Mouse (Mus musculus) hindbrain, embryonic 12.5 days (tissue): Measurements from ENCODE around the gene Oas1g. TPM values are rescaled to one million over a fixed set of nuclear protein-coding genes. Genes with fewer than 3 reads are reported as not detected.
"Not testable (repeated sequence)": the region's sequence is repeated elsewhere in the genome, so short reads cannot be mapped to it uniquely, and the experiment has no call there.

Experiments used
- ATAC-seq: fragments of 200-750 bp; cut with Nextera tagmentation; 2 replicates; pipeline ENCODE4 v1.8.0; 2017; ENCODE audit warnings: moderate TSS enrichment; ENCODE audit not compliant: low FRiP score
- H3K27ac ChIP-seq: fragments of 300-500 bp; sonication (generic); 2 replicates; pipeline ENCODE4 v1.5.1; 2016; ENCODE audit warnings: mild to moderate bottlenecking
- H3K27me3 ChIP-seq: fragments of 300-500 bp; sonication (generic); 2 replicates; pipeline ENCODE4 v1.6.1; 2016; ENCODE audit warnings: mild to moderate bottlenecking
- H3K36me3 ChIP-seq: fragments of 300-500 bp; sonication (generic); 2 replicates; pipeline ENCODE4 v1.6.1; 2016; ENCODE audit warnings: mild to moderate bottlenecking
- H3K4me1 ChIP-seq: fragments of 300-500 bp; sonication (generic); 2 replicates; pipeline ENCODE4 v1.6.1; 2016
- H3K4me2 ChIP-seq: fragments of 300-500 bp; sonication (generic); replicated peaks from 2 replicates; pipeline ENCODE4 v1.6.1; 2016; ENCODE audit warnings: mild to moderate bottlenecking
- H3K4me3 ChIP-seq: fragments of 300-500 bp; sonication (generic); 2 replicates; pipeline ENCODE4 v1.5.1; 2016; ENCODE audit warnings: mild to moderate bottlenecking
- H3K9ac ChIP-seq: fragments of 300-500 bp; sonication (generic); 2 replicates; pipeline ENCODE4 v1.6.1; 2016; ENCODE audit warnings: mild to moderate bottlenecking, moderate library complexity
- H3K9me3 ChIP-seq: fragments of 300-500 bp; sonication (generic); replicated peaks from 2 replicates; pipeline ENCODE4 v1.6.1; 2016; ENCODE audit warnings: mild to moderate bottlenecking
- WGBS: fragments of 180-500 bp; shearing (Covaris S2); methylation state at CpG from one replicate; pipeline ENCODE4 v1.1.7; 2016; 5-methylcytosine and 5-hydroxymethylcytosine counted together
- polyA plus RNA-seq: library from polyadenylated mRNA; unstranded; fragments of >200 nt; fragmentation: Nextera tagmentation; extraction: Ambion mirVana; gene quantifications from 2 replicates; pipeline ENCODE4 v1.2.1, GENCODE M21; 2016

The Oas1g gene
- not detected in 2 replicates for polyA plus RNA-seq

DNA sequence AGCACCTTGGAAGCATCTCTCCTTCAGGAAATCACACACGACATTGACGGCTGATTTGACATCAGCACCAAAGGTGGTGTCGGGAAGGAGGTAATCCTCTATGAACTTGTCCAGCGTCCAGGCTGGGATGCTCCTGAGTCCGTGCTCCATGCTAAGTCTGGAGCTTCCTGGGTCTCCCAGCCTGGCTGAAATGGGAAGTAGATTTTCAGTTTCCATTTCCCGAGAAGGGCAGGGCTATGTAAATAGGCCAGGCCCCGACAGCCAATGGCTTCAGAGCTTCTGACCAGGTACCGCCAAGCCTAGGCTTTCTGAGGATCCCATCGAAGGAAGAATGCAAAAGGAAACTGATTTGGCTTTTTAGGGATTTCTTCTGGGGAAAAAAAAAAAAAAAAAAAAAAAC, at the start of gene Oas1g:
Gene Oas1g, minus strand, starts transcription at position 201 of the 400 bp plus-strand sequence.
- not testable (repeated sequence) for H3K9me3 ChIP-seq, H3K4me1 ChIP-seq, H3K27ac ChIP-seq, ATAC-seq, H3K9ac ChIP-seq, H3K36me3 ChIP-seq, H3K4me3 ChIP-seq, H3K4me2 ChIP-seq, H3K27me3 ChIP-seq
- 37% methylated on average over 6 of the region's 9 CpGs for WGBS

DNA sequence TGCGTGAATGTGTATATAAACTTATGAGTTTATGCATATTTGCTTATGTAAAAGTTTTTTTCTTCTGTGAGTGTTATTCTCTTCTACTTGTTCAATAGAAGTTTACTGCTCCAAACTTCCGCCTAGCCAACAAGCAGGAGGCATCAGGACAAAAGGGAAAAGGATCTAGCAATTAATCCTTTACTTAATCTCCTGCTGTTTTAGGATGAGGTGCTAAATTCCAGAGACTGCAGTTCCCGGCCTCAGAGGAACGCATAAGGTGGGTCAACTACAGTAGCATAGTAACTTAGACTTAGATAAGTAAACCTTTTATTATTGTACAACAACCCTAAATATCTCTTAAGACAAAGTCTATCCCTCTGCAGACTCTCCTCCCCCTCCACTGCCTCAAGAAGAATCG, 46.6 kb upstream of the Oas1g start:
- Histone ChIP-seq H3K4me3 (no peak overlapping the region), H3K27ac (no peak overlapping the region), H3K4me1 (no peaks in the 10 kb centered on the region), H3K36me3 (no peaks in the 10 kb centered on the region), H3K27me3 (no peaks in the 10 kb centered on the region), H3K9ac (no peak overlapping the region), H3K9me3 (no peaks in the 10 kb centered on the region), H3K4me2 (no peak overlapping the region)
- 30% methylated on average over 5 of the region's 5 CpGs for WGBS
- ATAC-seq = no peak

GRCm38 (mm10) chr5:120927036-120927435, 39.6 kb upstream of the Oas1g start:
- Histone ChIP-seq H3K27me3 (no peaks in the 10 kb centered on the region), H3K36me3 (no peaks in the 10 kb centered on the region), H3K27ac (no peak overlapping the region), H3K4me2 (no peak overlapping the region), H3K4me3 (no peak overlapping the region), H3K4me1 (no peaks in the 10 kb centered on the region), H3K9ac (no peak overlapping the region), H3K9me3 (no peaks in the 10 kb centered on the region)
- 10% methylated on average over 1 of the region's 1 CpGs for WGBS
- ATAC-seq = no peak

- not testable (repeated sequence) for H3K4me2 ChIP-seq, H3K4me1 ChIP-seq, ATAC-seq, H3K27ac ChIP-seq, H3K9me3 ChIP-seq, H3K36me3 ChIP-seq, H3K4me3 ChIP-seq, H3K27me3 ChIP-seq, H3K9ac ChIP-seq
- 80% methylated on average over 2 of the region's 2 CpGs for WGBS
These were observed 38.9 kb upstream of the Oas1g start for GRCm38 (mm10) chr5:120926311-120926710.

DNA sequence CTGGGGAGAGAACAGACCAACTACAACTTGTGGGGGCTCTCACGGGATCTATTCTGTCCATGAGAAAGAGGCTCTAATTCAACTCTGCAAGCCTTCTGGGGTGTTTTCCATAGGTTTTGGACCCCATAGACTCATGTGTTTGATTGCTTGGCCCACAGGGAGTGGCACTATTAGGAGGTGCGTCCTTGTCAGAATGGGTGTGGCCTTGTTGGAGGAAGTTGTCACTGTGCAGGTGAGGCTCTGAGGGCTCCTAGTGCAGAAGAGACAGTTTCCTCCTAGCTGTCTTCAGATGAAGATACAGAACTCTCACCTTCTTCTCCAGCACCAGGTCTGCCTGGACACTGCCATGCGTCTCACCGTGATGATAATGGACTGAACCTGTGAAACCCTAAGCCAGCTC, 37.1 kb upstream of the Oas1g start:
- H3K4me2 ChIP-seq, H3K9me3 ChIP-seq, ATAC-seq, H3K27ac ChIP-seq, H3K4me3 ChIP-seq, H3K27me3 ChIP-seq, H3K9ac ChIP-seq, H3K36me3 ChIP-seq, H3K4me1 ChIP-seq: not testable (repeated sequence)
- WGBS = 81% methylated on average over 4 of the region's 4 CpGs

DNA sequence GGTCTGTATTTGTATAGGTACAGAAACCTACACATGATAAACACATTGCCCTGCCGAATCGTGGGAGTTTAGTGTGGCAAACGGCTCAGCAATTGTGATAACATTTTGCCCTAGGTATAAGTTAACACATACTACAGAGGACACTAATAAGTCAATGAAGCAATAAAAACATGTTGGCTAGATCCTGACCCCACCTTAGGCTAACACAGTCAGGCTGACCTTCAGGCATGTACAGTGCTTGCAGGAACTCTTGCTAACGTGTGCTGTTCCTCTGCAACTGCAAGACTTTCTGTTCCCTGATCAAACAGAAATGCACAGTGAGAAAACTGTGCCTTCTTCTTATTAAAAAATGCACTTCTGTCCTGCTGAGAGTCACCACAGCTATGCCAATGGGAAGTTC, 36.6 kb upstream of the Oas1g start:
- Histone ChIP-seq H3K27me3 (no peaks in the 10 kb centered on the region), H3K27ac (no peak overlapping the region), H3K9me3 (no peaks in the 10 kb centered on the region), H3K4me1 (no peaks in the 10 kb centered on the region), H3K4me2 (no peak overlapping the region), H3K36me3 (no peaks in the 10 kb centered on the region), H3K4me3 (no peak overlapping the region), H3K9ac (no peak overlapping the region)
- no peak for ATAC-seq
- 82% methylated on average over 4 of the region's 4 CpGs for WGBS

DNA sequence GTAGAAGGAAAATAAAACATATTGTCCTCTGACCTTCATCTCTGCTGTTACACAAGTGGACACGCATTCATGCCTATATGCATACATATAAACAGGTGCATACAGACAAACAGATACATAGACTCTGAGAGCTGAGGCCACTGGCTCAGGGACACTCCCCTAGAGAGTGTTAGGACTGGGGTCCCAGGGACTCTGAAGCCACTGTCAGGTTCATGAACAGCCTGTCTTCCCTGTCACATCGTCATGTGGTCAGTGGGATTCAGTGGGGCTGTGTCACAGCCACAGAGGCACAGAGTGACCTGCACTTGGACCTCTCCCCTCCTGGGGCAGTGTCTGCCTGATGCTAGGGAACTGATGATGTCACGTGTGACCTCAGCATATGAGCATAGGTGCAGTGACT, 32.9 kb upstream of the Oas1g start:
- H3K36me3 ChIP-seq = no peaks in the 10 kb centered on the region
- no peak overlapping the region for H3K27ac ChIP-seq
- H3K9ac ChIP-seq = no peak overlapping the region
- H3K9me3 ChIP-seq = no peaks in the 10 kb centered on the region
- H3K4me2 ChIP-seq = no peak overlapping the region
- no peaks in the 10 kb centered on the region for H3K27me3 ChIP-seq
- no peak for ATAC-seq
- 77% methylated on average over 3 of the region's 3 CpGs for WGBS
- H3K4me1 ChIP-seq = no peaks in the 10 kb centered on the region
- H3K4me3 ChIP-seq = no peak overlapping the region

GRCm38 (mm10) chr5:120919156-120919935, 31.9 kb upstream of the Oas1g start:
- H3K4me2 ChIP-seq, H3K9me3 ChIP-seq, H3K9ac ChIP-seq, H3K27me3 ChIP-seq, H3K4me1 ChIP-seq, H3K4me3 ChIP-seq, H3K36me3 ChIP-seq, H3K27ac ChIP-seq, ATAC-seq: not testable (repeated sequence)
- WGBS = 75% methylated on average over 2 of the region's 2 CpGs

GRCm38 (mm10) chr5:120914204-120914603, 26.8 kb upstream of the Oas1g start, which contains the start of gene Oas1d:
Gene Oas1d, plus strand, starts transcription at chr5:120914536.
- not testable (repeated sequence) for H3K9ac ChIP-seq, H3K27ac ChIP-seq, H3K27me3 ChIP-seq, H3K4me1 ChIP-seq, H3K4me3 ChIP-seq, H3K4me2 ChIP-seq, H3K9me3 ChIP-seq, ATAC-seq, H3K36me3 ChIP-seq
- WGBS = 54% methylated on average over 8 of the region's 8 CpGs

- no peak for ATAC-seq
- H3K27me3 ChIP-seq = no peaks in the 10 kb centered on the region
- H3K9me3 ChIP-seq = no peaks in the 10 kb centered on the region
- no peak overlapping the region for H3K27ac ChIP-seq
- no peak overlapping the region for H3K4me2 ChIP-seq
- H3K4me3 ChIP-seq = no peak overlapping the region
- no peak overlapping the region for H3K9ac ChIP-seq
- no peaks in the 10 kb centered on the region for H3K36me3 ChIP-seq
- H3K4me1 ChIP-seq = no peaks in the 10 kb centered on the region
- 39% methylated on average over 7 of the region's 7 CpGs for WGBS
These were observed 20.9 kb upstream of the Oas1g start for GRCm38 (mm10) chr5:120908196-120908920.

GRCm38 (mm10) chr5:120906791-120907733, 19.6 kb upstream of the Oas1g start, which contains the start of gene Oas1a:
Gene Oas1a, minus strand, starts transcription at chr5:120907521.
- not testable (repeated sequence) for H3K4me3 ChIP-seq, H3K4me2 ChIP-seq, H3K27ac ChIP-seq, H3K9ac ChIP-seq, ATAC-seq, H3K27me3 ChIP-seq, H3K36me3 ChIP-seq, H3K4me1 ChIP-seq, H3K9me3 ChIP-seq
- WGBS = 37% methylated on average over 9 of the region's 12 CpGs

- H3K4me2 ChIP-seq = no peak overlapping the region
- no peak overlapping the region for H3K4me3 ChIP-seq
- no peak overlapping the region for H3K9ac ChIP-seq
- no peaks in the 10 kb centered on the region for H3K36me3 ChIP-seq
- no peaks in the 10 kb centered on the region for H3K9me3 ChIP-seq
- no peaks in the 10 kb centered on the region for H3K27me3 ChIP-seq
- H3K27ac ChIP-seq = no peak overlapping the region
- WGBS = 94% methylated on average over 5 of the region's 5 CpGs
- H3K4me1 ChIP-seq = no peaks in the 10 kb centered on the region
- no peak for ATAC-seq
These were observed 14.6 kb upstream of the Oas1g start for GRCm38 (mm10) chr5:120902056-120902455.
